Mouse (Mus musculus) activated CD4-positive, CD25-positive, alpha-beta regulatory T cell, adult 9 weeks (primary cell): ENCODE results near the gene Cyp3a57. TPM values are rescaled to one million over a fixed set of nuclear protein-coding genes. Genes with fewer than 3 reads are reported as not detected.

Source experiments
- polyA plus RNA-seq: library from polyadenylated mRNA; unstranded; fragments of 100-300 nt; shearing (Covaris generic); gene quantifications from one replicate; pipeline ENCODE4 v1.2.1, GENCODE M21; 2017

Cyp3a57 gene
- not detected for polyA plus RNA-seq

DNA sequence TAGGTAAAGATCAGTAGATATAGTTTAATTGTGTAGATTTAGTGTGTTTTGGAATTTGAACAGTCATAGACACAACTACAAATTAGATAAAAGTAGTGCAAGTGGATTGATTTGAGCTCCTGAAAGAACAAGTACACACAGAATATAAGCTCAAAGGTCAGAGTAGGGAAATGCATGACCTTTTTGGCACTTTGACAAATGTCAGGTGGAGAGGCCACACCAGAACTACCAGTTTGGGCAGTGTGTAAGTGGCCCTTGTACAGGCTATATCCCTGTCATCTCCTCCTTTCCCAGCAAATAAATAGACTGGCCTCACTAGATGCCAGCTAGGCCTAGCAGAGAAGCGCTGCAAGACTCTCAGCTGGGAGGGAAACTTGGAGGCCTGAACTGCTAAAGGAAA, at the start of gene Cyp3a57:
Gene Cyp3a57 (plus strand): TSS at position 339 of the 400 bp plus-strand sequence.

Other genes with a start within 250 kb of the Cyp3a57 start
- gene Arpc1b, start 231.1 kb upstream of the Cyp3a57 start, polyA plus RNA-seq: 1,374 TPM
- 62.8 TPM for gene Pdap1, start 205.0 kb upstream of the Cyp3a57 start, polyA plus RNA-seq
- 212 TPM for gene Bud31, start 204.9 kb upstream of the Cyp3a57 start, polyA plus RNA-seq
- 28.9 TPM for gene Ptcd1, start 178.2 kb upstream of the Cyp3a57 start, polyA plus RNA-seq
- 34.3 TPM for gene Cpsf4, start 178.1 kb upstream of the Cyp3a57 start, polyA plus RNA-seq
- 479 TPM for gene Atp5j2, start 153.2 kb upstream of the Cyp3a57 start, polyA plus RNA-seq
- gene Zkscan14, start 143.4 kb upstream of the Cyp3a57 start, polyA plus RNA-seq: 25.8 TPM
- 8.3 TPM for gene Zkscan5, start 140.7 kb upstream of the Cyp3a57 start, polyA plus RNA-seq
- gene Zfp655, start 113.6 kb upstream of the Cyp3a57 start, polyA plus RNA-seq: 54.7 TPM
- 0.83 TPM for gene Zscan25, start 64.8 kb upstream of the Cyp3a57 start, polyA plus RNA-seq
- not detected for gene Cyp3a16, start 124.4 kb downstream of the Cyp3a57 start, polyA plus RNA-seq
- not detected for gene Cyp3a41b, start 239.5 kb downstream of the Cyp3a57 start, polyA plus RNA-seq